Mouse (Mus musculus) kidney, embryonic 16.5 days (tissue): ENCODE measurements at regions not wholly inside any gene's neighbourhood (a gene's known extent, or its start where the extent isn't known, plus 50 kb on each side); places are given as distances from the start of the nearest gene placed in this dataset.

Experiments
- ATAC-seq: fragments of 200-750 bp; cut with Nextera tagmentation; 2 replicates; pipeline ENCODE4 v1.8.0; 2017; ENCODE audit warnings: moderate TSS enrichment; ENCODE audit not compliant: low FRiP score, low TSS enrichment
- H3K27ac ChIP-seq: fragments of 300-500 bp; sonication (generic); 2 replicates; pipeline ENCODE4 v1.5.1; 2014; ENCODE audit warnings: low read length
- H3K27me3 ChIP-seq: fragments of 300-500 bp; sonication (generic); 2 replicates; pipeline ENCODE4 v1.6.1; 2014; ENCODE audit warnings: low read length, control low read depth, mixed read lengths; ENCODE audit not compliant: insufficient read depth
- H3K36me3 ChIP-seq: fragments of 300-500 bp; sonication (generic); 2 replicates; pipeline ENCODE4 v1.6.1; 2014; ENCODE audit warnings: low read length, control low read depth, mixed read lengths; ENCODE audit not compliant: insufficient read depth
- H3K4me1 ChIP-seq: fragments of 300-500 bp; sonication (generic); 2 replicates; pipeline ENCODE4 v1.6.1; 2014; ENCODE audit warnings: low read length, control low read depth, mixed read lengths; ENCODE audit not compliant: insufficient read depth
- H3K4me2 ChIP-seq: fragments of 300-500 bp; sonication (generic); replicated peaks from 2 replicates; pipeline ENCODE4 v1.6.1; 2014; ENCODE audit warnings: low read depth, low read length
- H3K4me3 ChIP-seq: fragments of 300-500 bp; sonication (generic); 2 replicates; pipeline ENCODE4 v1.5.1; 2014; ENCODE audit warnings: mild to moderate bottlenecking, low read length
- H3K9ac ChIP-seq: fragments of 300-500 bp; sonication (generic); replicated peaks from 2 replicates; pipeline ENCODE4 v1.6.1; 2014; ENCODE audit warnings: low read length
- H3K9me3 ChIP-seq: fragments of 300-500 bp; sonication (generic); 2 replicates; pipeline ENCODE4 v1.6.1; 2016; ENCODE audit warnings: low read length, control low read depth
- WGBS: fragments of 180-500 bp; shearing (Covaris S2); extraction: QIAGEN DNeasy Blood & Tissue Kit; methylation state at CpG from one replicate; pipeline ENCODE4 v1.1.7; 2014; 5-methylcytosine and 5-hydroxymethylcytosine counted together

GRCm38 (mm10) chr6:50042127-50042526 is 67.9 kb upstream of the Mpp6 start:
- no peaks in the 10 kb centered on the region for H3K36me3 ChIP-seq
- no peak overlapping the region for H3K4me2 ChIP-seq
- no peak overlapping the region for H3K4me3 ChIP-seq
- H3K27me3 ChIP-seq, result no peaks in the 10 kb centered on the region
- WGBS, result 23% methylated on average over 3 of the region's 3 CpGs
- H3K27ac ChIP-seq, result no peak overlapping the region
- H3K9ac ChIP-seq, result no peak overlapping the region
- H3K4me1 ChIP-seq, result peaks cover 11% of the 10 kb centered on the region
- no peak for ATAC-seq
- H3K9me3 ChIP-seq, result no peaks in the 10 kb centered on the region

- H3K36me3 ChIP-seq, result no peaks in the 10 kb centered on the region
- no peaks in the 10 kb centered on the region for H3K4me1 ChIP-seq
- H3K27me3 ChIP-seq, result no peaks in the 10 kb centered on the region
- H3K4me3 ChIP-seq, result no peak overlapping the region
- no peak overlapping the region for H3K27ac ChIP-seq
- no peak overlapping the region for H3K9ac ChIP-seq
- no peaks in the 10 kb centered on the region for H3K9me3 ChIP-seq
- no peak overlapping the region for H3K4me2 ChIP-seq
- ATAC-seq, result no peak
- 69% methylated on average over 1 of the region's 1 CpGs for WGBS
These were observed 65.9 kb upstream of the Mpp6 start for GRCm38 (mm10) chr6:50044165-50044564.

GRCm38 (mm10) chr6:50046721-50047120 is 63.3 kb upstream of the Mpp6 start:
- Histone ChIP-seq H3K36me3 (no peaks in the 10 kb centered on the region), H3K9ac (no peak overlapping the region), H3K4me2 (no peak overlapping the region), H3K4me3 (no peak overlapping the region), H3K27me3 (no peaks in the 10 kb centered on the region), H3K4me1 (no peaks in the 10 kb centered on the region), H3K9me3 (no peaks in the 10 kb centered on the region), H3K27ac (no peak overlapping the region)
- ATAC-seq, result no peak
- WGBS, result 58% methylated on average over 5 of the region's 5 CpGs

GRCm38 (mm10) chr6:50052416-50052815 is 57.6 kb upstream of the Mpp6 start:
- Histone ChIP-seq H3K27me3 (no peaks in the 10 kb centered on the region), H3K9me3 (no peaks in the 10 kb centered on the region), H3K4me1 (no peaks in the 10 kb centered on the region), H3K9ac (no peak overlapping the region), H3K4me3 (no peak overlapping the region), H3K36me3 (no peaks in the 10 kb centered on the region), H3K4me2 (no peak overlapping the region), H3K27ac (no peak overlapping the region)
- WGBS, result 79% methylated on average over 2 of the region's 2 CpGs
- no peak for ATAC-seq

GRCm38 (mm10) chr6:50053086-50053485 is 57.0 kb upstream of the Mpp6 start:
- no peak for ATAC-seq
- H3K4me1 ChIP-seq, result no peaks in the 10 kb centered on the region
- no peak overlapping the region for H3K9ac ChIP-seq
- no peak overlapping the region for H3K4me2 ChIP-seq
- H3K4me3 ChIP-seq, result no peak overlapping the region
- H3K27ac ChIP-seq, result no peak overlapping the region
- no peaks in the 10 kb centered on the region for H3K27me3 ChIP-seq
- 61% methylated on average over 2 of the region's 2 CpGs for WGBS
- no peaks in the 10 kb centered on the region for H3K36me3 ChIP-seq
- no peaks in the 10 kb centered on the region for H3K9me3 ChIP-seq

- Histone ChIP-seq H3K4me3 (no peak overlapping the region), H3K4me1 (no peaks in the 10 kb centered on the region), H3K36me3 (no peaks in the 10 kb centered on the region), H3K9me3 (no peaks in the 10 kb centered on the region), H3K27ac (no peak overlapping the region), H3K4me2 (0 out of 2 replicates have a peak overlapping the region, but pooled peaks have one; percentile 3), H3K9ac (no peak overlapping the region), H3K27me3 (no peaks in the 10 kb centered on the region)
- ATAC-seq, result peak; percentile 54; the same call in 1 of the 2 replicates
- WGBS, result 71% methylated on average over 13 of the region's 13 CpGs
These were observed 55.8 kb upstream of the Mpp6 start for GRCm38 (mm10) chr6:50054233-50054632.

GRCm38 (mm10) chr6:50058596-50058995 is 51.4 kb upstream of the Mpp6 start:
- no peak overlapping the region for H3K9ac ChIP-seq
- no peaks in the 10 kb centered on the region for H3K36me3 ChIP-seq
- no peaks in the 10 kb centered on the region for H3K27me3 ChIP-seq
- no peak overlapping the region for H3K4me2 ChIP-seq
- ATAC-seq, result no peak
- WGBS, result 88% methylated on average over 11 of the region's 11 CpGs
- H3K9me3 ChIP-seq, result no peaks in the 10 kb centered on the region
- no peaks in the 10 kb centered on the region for H3K4me1 ChIP-seq
- no peak overlapping the region for H3K4me3 ChIP-seq
- no peak overlapping the region for H3K27ac ChIP-seq

GRCm38 (mm10) chr6:50059917-50060316 is 50.1 kb upstream of the Mpp6 start:
- no peaks in the 10 kb centered on the region for H3K4me1 ChIP-seq
- H3K9me3 ChIP-seq, result no peaks in the 10 kb centered on the region
- no peak overlapping the region for H3K4me3 ChIP-seq
- no peak for ATAC-seq
- H3K27me3 ChIP-seq, result no peaks in the 10 kb centered on the region
- no peaks in the 10 kb centered on the region for H3K36me3 ChIP-seq
- no peak overlapping the region for H3K4me2 ChIP-seq
- no peak overlapping the region for H3K9ac ChIP-seq
- WGBS, result 93% methylated on average over 3 of the region's 3 CpGs
- no peak overlapping the region for H3K27ac ChIP-seq
